Mouse (Mus musculus) embryonic fibroblast, embryonic 13.5 days (primary cell): ENCODE data around the gene Gstz1.
"Not testable (repeated sequence)": the region's sequence is repeated elsewhere in the genome, so short reads cannot be mapped to it uniquely, and the experiment has no call there.

Experiments
- CTCF ChIP-seq: IDR thresholded peaks from 2 replicates; pipeline ENCODE4 v1.5.1; 2011; ENCODE audit warnings: mild to moderate bottlenecking, control low read depth, low read length, moderate library complexity, borderline replicate concordance; ENCODE audit not compliant: insufficient read depth
- POLR2A ChIP-seq: IDR thresholded peaks from 2 replicates; pipeline ENCODE4 v1.6.1; 2011; ENCODE audit warnings: low read depth, mild to moderate bottlenecking, control low read depth, low read length, moderate library complexity

GRCm38 (mm10) chr12:87205789-87206188, 58.8 kb downstream of the Gstz1 start:
- not testable (repeated sequence) for TF ChIP-seq CTCF, POLR2A
